Mouse (Mus musculus): ENCODE results near the gene 4930590J08Rik. TPM values are rescaled to one million over a fixed set of nuclear protein-coding genes. Genes with fewer than 3 reads are reported as not detected.

Gene 4930590J08Rik
- polyA plus RNA-seq, 1 experiment, result 0.03 TPM

DNA sequence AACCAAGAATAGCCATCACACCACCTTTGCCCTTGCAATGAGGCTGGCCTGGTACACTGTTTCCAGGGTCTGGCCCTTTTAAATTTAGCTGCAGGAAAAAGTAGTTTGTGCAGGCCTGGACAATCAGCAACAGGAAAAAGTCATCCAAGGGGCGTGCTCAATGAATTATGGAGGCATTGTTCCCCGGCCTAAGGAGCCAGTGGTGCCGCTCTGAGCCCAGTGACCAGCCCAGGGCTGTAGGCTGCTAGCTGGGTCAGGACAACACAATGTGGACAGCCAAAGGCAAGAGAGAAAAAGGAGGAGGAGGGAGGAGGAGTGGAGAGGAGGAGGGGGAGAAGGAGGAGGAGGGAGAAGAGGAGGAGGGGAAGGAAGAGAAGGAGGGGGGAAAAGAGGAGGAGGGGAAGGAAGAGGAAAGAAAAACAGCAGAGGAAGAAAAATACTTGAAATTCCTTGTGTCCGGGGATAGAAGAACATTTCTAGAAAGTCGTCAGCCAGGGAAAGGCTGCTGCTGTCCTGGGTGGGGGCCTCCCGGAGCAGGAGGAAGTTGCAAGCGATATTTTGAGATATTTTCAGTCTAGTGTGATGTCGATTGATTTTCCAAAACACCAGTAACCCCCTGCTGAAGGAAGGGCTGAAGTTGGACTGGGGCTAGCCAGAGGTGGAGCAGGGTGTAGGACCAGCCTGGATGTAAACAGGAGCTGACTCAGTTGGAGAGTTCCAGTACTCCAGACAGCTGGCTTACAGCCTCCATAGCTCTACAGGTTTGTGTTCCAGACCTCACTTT lies 57.6 kb downstream of the 4930590J08Rik start:
- peaks cover 54% of the 10 kb centered on the region for H3K27me3 ChIP-seq (replicated peaks)
- no peaks in the 10 kb centered on the region for H3K36me3 ChIP-seq (replicated peaks; ENCODE audit: low read length)
- H3K4me3 ChIP-seq (replicated peaks), result no peak overlapping the region
- peaks cover 13% of the 10 kb centered on the region for H3K4me1 ChIP-seq
- H3K9me3 ChIP-seq, result no peaks in the 10 kb centered on the region
- TF ChIP-seq GATA1 (IDR thresholded peaks at IDR 0.05; ENCODE audit: borderline replicate concordance, low read length) (no peak), FLI1 (IDR thresholded peaks at IDR 0.05; ENCODE audit: low read length) (no peak)

DNA sequence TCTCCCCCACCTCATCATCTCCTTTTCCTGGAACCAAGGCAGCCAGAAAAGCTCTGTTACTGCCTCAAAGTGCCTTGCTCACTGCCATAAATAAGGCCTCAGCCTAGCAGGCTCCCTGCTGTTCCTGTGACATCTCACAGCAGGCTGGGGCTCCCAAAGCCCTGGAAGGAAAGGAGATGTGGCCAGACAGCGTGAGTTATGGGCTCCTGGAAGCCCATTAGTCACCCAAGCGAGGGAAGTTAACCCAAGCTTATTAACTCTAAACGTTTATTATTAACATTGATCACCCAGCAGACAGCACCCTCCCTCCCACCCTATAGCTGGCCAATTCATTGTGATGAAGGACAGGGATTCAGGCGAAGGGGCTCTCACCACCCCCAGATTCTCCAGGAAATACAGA lies 60.8 kb downstream of the 4930590J08Rik start:
- H3K27me3 ChIP-seq (replicated peaks), result peaks cover 57% of the 10 kb centered on the region
- H3K9me3 ChIP-seq, result no peaks in the 10 kb centered on the region
- H3K4me3 ChIP-seq (replicated peaks), result no peak overlapping the region
- no peaks in the 10 kb centered on the region for H3K36me3 ChIP-seq (replicated peaks; ENCODE audit: low read length)
- H3K4me1 ChIP-seq, result no peaks in the 10 kb centered on the region
- TF ChIP-seq FLI1 (IDR thresholded peaks at IDR 0.05; ENCODE audit: low read length) (no peak), GATA1 (IDR thresholded peaks at IDR 0.05; ENCODE audit: borderline replicate concordance, low read length) (no peak)

- Histone ChIP-seq H3K4me1 (no peaks in the 10 kb centered on the region), H3K36me3 (replicated peaks; ENCODE audit: low read length) (no peaks in the 10 kb centered on the region), H3K4me3 (replicated peaks) (no peak overlapping the region), H3K27me3 (replicated peaks) (peaks cover 60% of the 10 kb centered on the region), H3K9me3 (peaks cover 11% of the 10 kb centered on the region)
- TF ChIP-seq GATA1 (IDR thresholded peaks at IDR 0.05; ENCODE audit: borderline replicate concordance, low read length), result no peak
- no peak for TF ChIP-seq FLI1 (IDR thresholded peaks at IDR 0.05; ENCODE audit: low read length)
These were observed 62.5 kb downstream of the 4930590J08Rik start for GRCm38 (mm10) chr6:91965060-91965459.

DNA sequence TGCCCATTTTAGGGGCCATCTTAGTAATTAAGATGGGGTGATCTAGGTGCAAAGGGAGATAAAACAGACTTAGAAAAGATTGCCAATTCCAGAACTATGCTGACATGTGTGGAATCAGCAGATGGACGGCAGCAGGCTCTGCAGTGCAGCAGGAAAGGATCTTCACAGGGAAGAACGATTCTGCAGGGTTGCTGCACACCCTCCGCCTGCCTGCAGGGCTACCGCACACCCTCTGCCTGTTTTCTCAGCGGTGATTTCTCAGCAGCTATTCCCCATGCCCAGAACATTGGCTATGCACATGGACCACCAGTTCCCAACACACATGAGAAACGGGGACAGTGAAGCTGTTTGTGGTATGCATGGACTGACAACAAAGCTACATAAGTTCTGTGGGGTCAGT lies 63.4 kb downstream of the 4930590J08Rik start:
- Histone ChIP-seq H3K27me3 (replicated peaks) (peaks cover 52% of the 10 kb centered on the region), H3K4me1 (no peaks in the 10 kb centered on the region), H3K9me3 (peaks cover 17% of the 10 kb centered on the region), H3K36me3 (replicated peaks; ENCODE audit: low read length) (no peaks in the 10 kb centered on the region), H3K4me3 (replicated peaks) (no peak overlapping the region)
- TF ChIP-seq FLI1 (IDR thresholded peaks at IDR 0.05; ENCODE audit: low read length) (no peak), GATA1 (IDR thresholded peaks at IDR 0.05; ENCODE audit: borderline replicate concordance, low read length) (no peak)

- peaks cover 41% of the 10 kb centered on the region for H3K4me1 ChIP-seq
- H3K4me3 ChIP-seq (replicated peaks), result peak overlapping the region; percentile 21
- TF ChIP-seq GATA1 (IDR thresholded peaks at IDR 0.05; ENCODE audit: borderline replicate concordance, low read length) (no peak), FLI1 (IDR thresholded peaks at IDR 0.05; ENCODE audit: low read length) (no peak)
- H3K9me3 ChIP-seq, result peaks cover 17% of the 10 kb centered on the region
- H3K27me3 ChIP-seq (replicated peaks), result peaks cover 32% of the 10 kb centered on the region
- H3K36me3 ChIP-seq (replicated peaks; ENCODE audit: low read length), result no peaks in the 10 kb centered on the region
These were observed 69.6 kb downstream of the 4930590J08Rik start for GRCm38 (mm10) chr6:91972201-91972646.

DNA sequence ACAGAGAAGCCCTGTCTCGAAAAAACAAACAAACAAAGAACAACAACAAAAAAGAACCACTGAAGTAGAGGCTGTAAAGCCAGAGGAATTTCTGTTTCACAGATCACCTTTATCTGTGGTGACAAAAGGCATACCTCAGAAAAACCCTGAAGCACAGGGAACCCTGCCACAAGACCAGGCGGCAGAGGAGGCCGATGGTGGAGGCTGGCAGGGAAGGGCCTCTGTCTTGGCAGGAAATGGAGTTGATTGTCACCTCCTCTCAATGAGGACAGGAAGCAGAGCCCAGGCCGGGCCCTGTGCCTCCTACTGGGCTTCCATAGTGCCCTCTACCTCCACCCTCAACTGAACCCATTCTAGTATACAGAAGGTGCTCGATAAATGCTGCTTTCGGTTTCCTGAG lies 71.4 kb downstream of the 4930590J08Rik start:
- Histone ChIP-seq H3K9me3 (peaks cover 14% of the 10 kb centered on the region), H3K4me1 (peaks cover 49% of the 10 kb centered on the region), H3K4me3 (replicated peaks) (no peak overlapping the region), H3K27me3 (replicated peaks) (peaks cover 45% of the 10 kb centered on the region), H3K36me3 (replicated peaks; ENCODE audit: low read length) (no peaks in the 10 kb centered on the region)
- no peak for TF ChIP-seq FLI1 (IDR thresholded peaks at IDR 0.05; ENCODE audit: low read length)
- TF ChIP-seq GATA1 (IDR thresholded peaks at IDR 0.05; ENCODE audit: borderline replicate concordance, low read length), result no peak

DNA sequence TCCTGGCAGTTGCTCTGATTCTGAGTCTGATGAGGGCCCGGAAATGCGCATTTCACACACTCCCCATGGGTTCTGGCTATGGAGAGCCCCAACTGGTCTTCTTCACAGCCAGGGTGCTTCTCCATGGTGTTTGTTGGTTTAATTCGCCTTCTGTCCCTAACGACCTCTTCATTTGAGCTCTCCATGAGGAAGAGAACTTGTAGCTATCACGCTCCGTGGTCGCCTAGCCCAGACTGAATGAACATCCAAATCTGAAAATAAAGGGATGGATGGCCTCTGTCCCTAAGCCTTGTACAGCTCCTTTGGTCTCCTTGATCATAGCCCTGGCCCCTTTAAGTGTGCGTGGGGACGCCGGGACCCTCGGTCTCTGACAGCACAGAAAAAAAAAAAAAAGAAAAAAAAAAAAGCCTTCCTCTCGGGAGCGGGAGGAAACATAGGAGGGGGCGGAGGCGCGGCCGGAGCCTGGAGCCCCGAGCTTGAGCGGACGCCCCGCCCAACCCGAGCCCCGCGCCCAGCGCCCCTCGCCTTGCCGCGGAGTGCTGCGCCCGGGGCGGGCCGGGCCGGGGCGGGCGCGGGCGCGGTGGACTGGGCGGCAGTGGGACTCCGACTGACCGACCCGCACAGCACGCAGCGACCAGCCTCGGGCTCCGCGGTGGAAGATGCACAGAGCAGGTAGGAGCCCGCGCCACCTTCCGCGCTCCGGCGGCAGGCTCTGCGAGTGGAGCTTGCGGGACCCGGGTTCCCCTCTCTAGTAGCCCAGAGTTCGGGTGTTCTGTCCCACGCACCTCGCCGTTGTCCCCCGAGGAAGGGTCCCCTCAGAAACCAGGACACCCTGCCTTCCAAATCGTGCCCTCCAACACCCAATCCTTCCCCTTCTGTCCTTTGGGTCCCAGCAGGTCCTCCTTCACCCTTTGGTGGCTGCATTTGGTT lies 76.0 kb downstream of the 4930590J08Rik start, which contains the start of gene Fgd5:
Gene Fgd5 (plus strand): TSS at position 508 of the 930 bp plus-strand sequence.
- H3K9me3 ChIP-seq, result no peaks in the 10 kb centered on the region
- TF ChIP-seq GATA1 (IDR thresholded peaks at IDR 0.05; ENCODE audit: borderline replicate concordance, low read length) (no peak), FLI1 (IDR thresholded peaks at IDR 0.05; ENCODE audit: low read length) (no peak)
- peaks cover 87% of the 10 kb centered on the region for H3K27me3 ChIP-seq (replicated peaks)
- H3K36me3 ChIP-seq (replicated peaks; ENCODE audit: low read length), result no peaks in the 10 kb centered on the region
- H3K4me3 ChIP-seq (replicated peaks), result peak within 1 kb of the TSS; percentile 86
- H3K4me1 ChIP-seq, result peaks cover 36% of the 10 kb centered on the region

DNA sequence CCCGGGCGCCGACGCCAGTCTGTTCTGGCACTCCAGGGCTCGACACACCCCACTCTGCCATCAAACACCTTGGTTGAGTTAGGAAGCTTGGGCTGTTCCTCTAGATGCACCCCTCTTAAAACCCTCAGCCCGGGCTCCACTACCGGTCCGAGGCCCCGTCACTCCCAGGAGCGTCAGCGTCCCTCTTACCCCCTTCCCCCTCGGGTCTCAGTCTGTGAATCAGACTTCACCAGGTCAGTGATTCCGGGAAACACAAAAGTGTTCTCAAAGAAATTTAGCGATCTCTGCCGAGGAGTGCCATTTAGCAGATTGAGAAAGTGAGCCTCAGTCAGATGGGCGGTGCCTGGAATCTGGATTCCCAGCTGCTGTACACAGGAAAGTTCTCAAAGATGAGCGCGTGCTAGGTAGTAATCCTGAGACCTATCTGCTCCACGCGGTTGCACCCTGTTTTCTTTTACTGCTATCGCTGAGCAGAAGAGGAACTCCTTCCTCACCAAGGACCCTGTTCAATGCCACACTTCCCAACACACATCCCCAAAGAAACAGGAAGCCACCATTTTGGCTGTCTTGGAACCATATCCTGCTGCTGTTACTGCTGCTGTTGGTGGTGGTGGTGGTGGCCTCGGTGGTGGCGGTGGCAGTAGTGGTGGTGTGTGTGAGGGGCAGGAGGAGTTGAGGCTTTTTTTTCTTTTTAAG lies 76.8 kb downstream of the 4930590J08Rik start:
- H3K27me3 ChIP-seq (replicated peaks), result peaks cover 92% of the 10 kb centered on the region
- H3K4me3 ChIP-seq (replicated peaks), result peak overlapping the region; percentile 86

DNA sequence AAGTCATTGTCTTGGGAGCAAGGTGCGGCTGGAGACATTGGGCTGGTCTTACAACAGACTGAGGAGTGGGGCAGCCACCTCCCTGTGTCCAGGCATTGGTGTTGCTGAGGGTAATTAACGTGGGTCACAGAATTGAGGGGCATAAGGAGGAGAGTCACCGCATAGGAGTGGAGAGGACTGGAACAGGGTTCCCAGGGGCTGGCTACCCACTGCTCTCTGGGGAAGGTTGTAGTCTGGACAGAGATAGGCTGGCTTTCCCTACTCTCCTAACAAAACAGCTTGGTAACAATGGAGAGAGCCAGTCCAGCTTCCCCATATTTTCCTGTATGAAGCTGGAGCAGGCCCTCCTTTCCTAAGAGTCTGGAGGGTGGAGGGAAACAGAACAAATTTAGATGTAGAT lies 77.4 kb downstream of the 4930590J08Rik start:
- peaks cover 90% of the 10 kb centered on the region for H3K27me3 ChIP-seq (replicated peaks)
- TF ChIP-seq GATA1 (IDR thresholded peaks at IDR 0.05; ENCODE audit: borderline replicate concordance, low read length) (no peak), FLI1 (IDR thresholded peaks at IDR 0.05; ENCODE audit: low read length) (no peak)
- H3K4me1 ChIP-seq, result peaks cover 26% of the 10 kb centered on the region
- H3K4me3 ChIP-seq (replicated peaks), result no peak overlapping the region
- H3K36me3 ChIP-seq (replicated peaks; ENCODE audit: low read length), result no peaks in the 10 kb centered on the region
- H3K9me3 ChIP-seq, result no peaks in the 10 kb centered on the region

More for the DNA sequence above, 76.8 kb downstream of the 4930590J08Rik start:
- peaks cover 29% of the 10 kb centered on the region for H3K4me1 ChIP-seq
- H3K9me3 ChIP-seq, result no peaks in the 10 kb centered on the region
- no peak for TF ChIP-seq GATA1 (IDR thresholded peaks at IDR 0.05; ENCODE audit: borderline replicate concordance, low read length)
- no peaks in the 10 kb centered on the region for H3K36me3 ChIP-seq (replicated peaks; ENCODE audit: low read length)
